ENCODE assay signal across 23 mouse cellular contexts in genomic region chr13:108437424-108437823, GRCm38 (mm10).
"Had no signal": no experiment of that assay in that cellular context is flagged by ENCODE, and none has a peak within 500 bp of the region (broad histone marks: within the 10 kb centered on the region; RNA-seq: fewer than 3 reads in every experiment).

No protein-coding gene starts in this region.

- H3K27me3 ChIP-seq: heart, embryonic 12.5 days; hindbrain, embryonic 13.5 days; hindbrain, embryonic 15.5 days; kidney, embryonic 15.5 days; limb, embryonic 13.5 days; limb, embryonic 15.5 days; liver, embryonic 12.5 days had no signal

- H3K36me3 ChIP-seq: heart, embryonic 12.5 days; hindbrain, embryonic 13.5 days; hindbrain, embryonic 15.5 days; kidney, embryonic 15.5 days; limb, embryonic 13.5 days; limb, embryonic 15.5 days; liver, embryonic 12.5 days had no signal

- H3K4me3 ChIP-seq: heart, embryonic 12.5 days; hindbrain, embryonic 13.5 days; hindbrain, embryonic 15.5 days; kidney, embryonic 15.5 days; limb, embryonic 13.5 days; limb, embryonic 15.5 days; liver, embryonic 12.5 days had no signal

- H3K9ac ChIP-seq: forebrain, postnatal 0 days; heart, embryonic 12.5 days; hindbrain, embryonic 13.5 days; hindbrain, embryonic 15.5 days; kidney, embryonic 15.5 days; limb, embryonic 13.5 days; limb, embryonic 15.5 days; liver, embryonic 12.5 days; liver, embryonic 14.5 days had no signal

- H3K27ac ChIP-seq: hindbrain, embryonic 13.5 days; hindbrain, embryonic 15.5 days; hindbrain, postnatal 0 days; kidney, embryonic 15.5 days; kidney, postnatal 0 days; limb, embryonic 13.5 days; limb, embryonic 15.5 days; liver, embryonic 12.5 days; liver, embryonic 14.5 days had no signal

- H3K9me3 ChIP-seq: heart, embryonic 12.5 days; hindbrain, embryonic 13.5 days; hindbrain, embryonic 15.5 days; kidney, embryonic 15.5 days; limb, embryonic 13.5 days; limb, embryonic 15.5 days; liver, embryonic 12.5 days had no signal

- H3K4me2 ChIP-seq: heart, embryonic 12.5 days; hindbrain, embryonic 13.5 days; hindbrain, embryonic 15.5 days; kidney, embryonic 15.5 days; limb, embryonic 13.5 days; limb, embryonic 15.5 days; liver, embryonic 12.5 days had no signal

- DNase-seq: forebrain, postnatal 0 days; gastrocnemius, postnatal 14 days; gastrocnemius, postnatal 36 days; heart, postnatal 14 days; kidney, adult 11 months; kidney, adult 2 months; kidney, adult 9 months; kidney, postnatal 14 days; kidney, postnatal 36 days; layer of hippocampus, adult 9-11 months; layer of hippocampus, postnatal 36 days; left cerebral cortex, postnatal 4 days had no signal

- H3K4me1 ChIP-seq: heart, embryonic 12.5 days; hindbrain, embryonic 13.5 days; hindbrain, embryonic 15.5 days; kidney, embryonic 15.5 days; limb, embryonic 13.5 days; limb, embryonic 15.5 days; liver, embryonic 12.5 days had no signal

- ATAC-seq: forebrain, postnatal 0 days; hindbrain, postnatal 0 days; intestine, embryonic 16.5 days; liver, embryonic 12.5 days had no signal
